ENCODE assay signal across 9 mouse cellular contexts in genomic region chr10:125917436-125917871, GRCm38 (mm10). TPM values are rescaled to one million over a fixed set of nuclear protein-coding genes. Genes with fewer than 3 reads are reported as not detected.
DNase-seq lines count a peak whose midpoint lies in the region; ATAC-seq and TF ChIP-seq lines count a peak whose summit lies in the region.
"Had no signal": no experiment of that assay in that cellular context is flagged by ENCODE, and none has a peak within 500 bp of the region (broad histone marks: within the 10 kb centered on the region; RNA-seq: fewer than 3 reads in every experiment).

No protein-coding gene starts in this region.

- H3K4me2 ChIP-seq in kidney, embryonic 15.5 days = peak overlapping the region; percentile 54
- H3K4me2 ChIP-seq in hindbrain, embryonic 16.5 days (ENCODE audit: low read length) = peak overlapping the region; percentile 43

- H3K27ac ChIP-seq in kidney, embryonic 15.5 days = no peak overlapping the region
- no peak overlapping the region for H3K27ac ChIP-seq in kidney, adult 2 months (ENCODE audit: insufficient read depth, low read depth, low read length)
- H3K27ac ChIP-seq in hindbrain, embryonic 16.5 days (ENCODE audit: low read depth, low read length) = no peak overlapping the region

- TF ChIP-seq CTCF in kidney, adult 2 months (conservative IDR thresholded peaks at IDR 0.05; ENCODE audit: insufficient read depth, insufficient read length, low read depth, low read length) = no peak

- no peaks in the 10 kb centered on the region for H3K9me3 ChIP-seq in kidney, embryonic 15.5 days (replicated peaks)
- H3K9me3 ChIP-seq in hindbrain, embryonic 16.5 days (ENCODE audit: control insufficient read depth, low read length) = no peaks in the 10 kb centered on the region

- H3K27me3 ChIP-seq in kidney, embryonic 15.5 days = no peaks in the 10 kb centered on the region
- no peaks in the 10 kb centered on the region for H3K27me3 ChIP-seq in kidney, adult 2 months (replicated peaks; ENCODE audit: control insufficient read depth, insufficient read depth, low read length)
- no peaks in the 10 kb centered on the region for H3K27me3 ChIP-seq in hindbrain, embryonic 16.5 days (replicated peaks; ENCODE audit: control insufficient read depth, insufficient read depth, low read length)

- H3K4me3 ChIP-seq in kidney, embryonic 15.5 days (replicated peaks) = no peak overlapping the region; the same call in 1 of the 2 replicates
- H3K4me3 ChIP-seq in kidney, adult 2 months (ENCODE audit: insufficient read depth, low read depth, low read length) = no peak overlapping the region
- no peak overlapping the region for H3K4me3 ChIP-seq in hindbrain, embryonic 16.5 days (ENCODE audit: low read length)

- 4% methylated on average over 9 of the region's 9 CpGs for WGBS in kidney, embryonic 15.5 days
- 5% methylated on average over 9 of the region's 9 CpGs for WGBS in kidney, adult 2 months
- 9% methylated on average over 9 of the region's 9 CpGs for WGBS in hindbrain, embryonic 16.5 days

- no peak for DNase-seq in kidney, adult 2 months
- peak; percentile 42 for DNase-seq in embryo, embryonic 9.5 days (ENCODE audit: extremely low spot score)
- DNase-seq in neural tube, embryonic 10.5 days (ENCODE audit: extremely low spot score, low spot score) = peak; percentile 32
- no peak for DNase-seq in urinary bladder, postnatal 10 days (ENCODE audit: low spot score)
- DNase-seq in layer of hippocampus, adult 8-10 months (ENCODE audit: low spot score in 2 of 2) = no peak
- DNase-seq in layer of hippocampus, adult 9-11 months = no peak
- DNase-seq: cerebellum, adult 8-10 months had no signal

- ATAC-seq in kidney, embryonic 15.5 days (replicated peaks; ENCODE audit: low FRiP score) = peak; percentile 54; the same call in 1 of the 2 replicates
- ATAC-seq in hindbrain, embryonic 16.5 days = no peak

- TF ChIP-seq POLR2A in kidney, adult 2 months (IDR thresholded peaks at IDR 0.05; ENCODE audit: low read depth, low read length) = no peak

- H3K36me3 ChIP-seq in kidney, embryonic 15.5 days = no peaks in the 10 kb centered on the region
- no peaks in the 10 kb centered on the region for H3K36me3 ChIP-seq in kidney, adult 2 months (ENCODE audit: control insufficient read depth, insufficient read depth, low read length)
- H3K36me3 ChIP-seq in hindbrain, embryonic 16.5 days (ENCODE audit: control insufficient read depth, insufficient read depth, low read length) = no peaks in the 10 kb centered on the region

- no peak overlapping the region for H3K9ac ChIP-seq in kidney, embryonic 15.5 days
- no peak overlapping the region for H3K9ac ChIP-seq in hindbrain, embryonic 16.5 days (ENCODE audit: low read depth, low read length)

- H3K4me1 ChIP-seq in kidney, embryonic 15.5 days = peaks cover 25% of the 10 kb centered on the region
- no peaks in the 10 kb centered on the region for H3K4me1 ChIP-seq in kidney, adult 2 months (ENCODE audit: control insufficient read depth, insufficient read depth, low read length)
- peaks cover 3% of the 10 kb centered on the region; the same call in 1 of the 2 replicates for H3K4me1 ChIP-seq in hindbrain, embryonic 16.5 days (ENCODE audit: control insufficient read depth, insufficient read depth, low read depth, low read length)

RNA-seq across cellular contexts. Expression of gene Lrig3, which starts 48.5 kb away (rescaled TPM):
- polyA plus RNA-seq in kidney, embryonic 15.5 days (2015; fragmentation: Nextera tagmentation; extraction: Ambion mirVana) = 22.6 and 24.0 TPM in 2 replicates
- polyA plus RNA-seq in kidney, adult 2 months (2012; rRNA removed) = 7.1 and 8.8 TPM in 2 replicates
- 3.3 and 3.7 TPM in 2 replicates for polyA plus RNA-seq in hindbrain, embryonic 16.5 days (2015; fragmentation: Nextera tagmentation; extraction: Ambion mirVana)
- total RNA-seq in layer of hippocampus, adult 8-10 months (2022) = 1 to 10 TPM; 4.3 to 5.0 (median 4.4) TPM

Comparison
In these comparisons a context has a peak if more than half of its experiments do, and no peak if none do; other contexts are left out.
1. DNase-seq: peak in embryo, embryonic 9.5 days (single experiment) and neural tube, embryonic 10.5 days (single experiment); none in kidney, adult 2 months (single experiment), urinary bladder, postnatal 10 days (single experiment), layer of hippocampus, adult 8-10 months (0 of 2) and layer of hippocampus, adult 9-11 months (single experiment).